Mouse (Mus musculus) cerebellum, adult 2 months (tissue): ENCODE results near the gene 2410004P03Rik. TPM values are rescaled to one million over a fixed set of nuclear protein-coding genes. Genes with fewer than 3 reads are reported as not detected.

Experiments used
- DNase-seq, 2 experiments: peaks; one replicate each; pipeline ENCODE4 v3.0.0; 2021
- H3K27ac ChIP-seq: fragments of 200-500 bp; 2 replicates; pipeline ENCODE4 v1.5.1; 2012; ENCODE audit warnings: low read length, control low read depth, inconsistent platforms; ENCODE audit not compliant: insufficient read depth
- H3K27me3 ChIP-seq: fragments of 200-500 bp; 2 replicates; pipeline ENCODE4 v1.6.1; 2012; ENCODE audit warnings: inconsistent platforms, mild to moderate bottlenecking, low read length, moderate library complexity; ENCODE audit not compliant: control insufficient read depth, insufficient read depth
- H3K4me1 ChIP-seq: fragments of 200-500 bp; 2 replicates; pipeline ENCODE4 v1.6.1; 2011; ENCODE audit warnings: low read length; ENCODE audit not compliant: control insufficient read depth, insufficient read depth
- H3K4me3 ChIP-seq: fragments of 200-500 bp; replicated peaks from 2 replicates; pipeline ENCODE3; 2011; ENCODE audit warnings: mild to moderate bottlenecking, low read depth, low read length, control low read depth; ENCODE audit not compliant: insufficient read depth
- CTCF ChIP-seq: fragments of 200-500 bp; IDR thresholded peaks from 2 replicates; pipeline ENCODE4 v1.5.1; 2011; ENCODE audit warnings: low read depth, mild to moderate bottlenecking, control low read depth, low read length, moderate library complexity, borderline replicate concordance; ENCODE audit not compliant: insufficient read depth
- POLR2A ChIP-seq: fragments of 200-500 bp; IDR thresholded peaks from 2 replicates; pipeline ENCODE4 v1.6.1; 2011; ENCODE audit warnings: low read length, control low read depth, borderline replicate concordance; ENCODE audit not compliant: insufficient read depth
- WGBS: fragments of 180-500 bp; shearing (Covaris S2); methylation state at CpG from one replicate; pipeline ENCODE4 v1.1.7; 2018; 5-methylcytosine and 5-hydroxymethylcytosine counted together
- polyA plus RNA-seq: library from polyadenylated mRNA; depleted of rRNA; stranded (reverse); fragments of >200 nt; gene quantifications from 2 replicates; pipeline ENCODE4 v1.2.3, GENCODE M21; 2012

2410004P03Rik gene
- polyA plus RNA-seq, 1 experiment = 0.90 TPM

DNA sequence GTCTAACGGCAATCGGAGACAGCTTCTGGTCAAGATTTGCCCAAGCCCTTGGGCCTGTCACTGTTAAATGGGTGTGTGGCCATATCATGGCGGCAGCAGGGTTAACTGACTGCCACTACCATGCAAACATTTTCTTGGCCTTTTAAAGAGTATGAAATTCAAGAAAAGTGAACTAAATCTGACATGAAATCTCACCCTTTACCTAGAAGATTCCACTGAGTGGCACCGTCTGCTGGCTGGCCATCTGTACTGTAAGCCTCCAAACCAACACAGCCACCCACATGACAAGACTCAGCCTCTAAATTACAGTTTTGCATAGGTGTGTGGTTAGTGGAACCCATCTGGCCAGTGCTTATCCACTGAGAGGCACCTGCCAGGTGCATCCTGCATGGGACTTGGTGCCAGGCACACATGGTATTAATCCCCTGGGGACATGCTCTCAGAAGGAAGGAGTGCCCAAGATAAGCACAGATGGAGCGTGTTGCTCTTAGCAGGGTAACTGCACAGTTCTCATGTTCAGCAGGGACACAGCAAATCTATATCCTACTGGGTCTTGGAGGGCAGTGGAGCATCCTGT lies 14.6 kb downstream of the 2410004P03Rik start:
- H3K4me1 ChIP-seq = no peaks in the 10 kb centered on the region; the same call in 1 of the 2 replicates
- 74% methylated on average over 5 of the region's 5 CpGs for whole genome bisulfite sequencing
- TF ChIP-seq POLR2A (no peak), CTCF (no peak)
- no peak overlapping the region for H3K27ac ChIP-seq
- DNase-seq = no peak
- H3K4me3 ChIP-seq = no peak overlapping the region
- H3K27me3 ChIP-seq = peaks cover 2% of the 10 kb centered on the region; the same call in 1 of the 2 replicates

DNA sequence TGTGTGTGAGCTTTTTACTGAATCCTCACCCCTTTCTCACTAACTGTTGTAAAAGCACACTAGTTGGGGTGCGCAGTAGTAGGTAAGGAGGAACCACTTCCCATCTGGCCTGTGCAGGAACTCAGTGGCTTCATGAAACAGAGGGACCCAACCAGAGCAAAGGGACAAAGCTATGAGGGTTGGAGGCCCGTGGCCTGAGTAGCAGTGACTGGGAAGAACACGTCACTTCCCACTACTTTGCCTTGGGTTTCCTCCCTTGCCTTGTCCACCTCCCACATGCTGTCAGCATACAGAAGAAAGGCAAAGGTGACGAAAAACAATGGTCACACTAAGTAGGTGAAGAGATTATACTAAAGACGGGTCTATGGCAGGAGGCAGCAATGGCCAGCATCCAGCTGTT lies 15.2 kb downstream of the 2410004P03Rik start:
- Histone ChIP-seq H3K4me1 (no peaks in the 10 kb centered on the region; the same call in 1 of the 2 replicates), H3K27me3 (peaks cover 2% of the 10 kb centered on the region; the same call in 1 of the 2 replicates), H3K27ac (no peak overlapping the region), H3K4me3 (no peak overlapping the region)
- WGBS = 88% methylated on average over 5 of the region's 5 CpGs
- no peak for DNase-seq
- no peak for TF ChIP-seq CTCF
- TF ChIP-seq POLR2A = no peak

DNA sequence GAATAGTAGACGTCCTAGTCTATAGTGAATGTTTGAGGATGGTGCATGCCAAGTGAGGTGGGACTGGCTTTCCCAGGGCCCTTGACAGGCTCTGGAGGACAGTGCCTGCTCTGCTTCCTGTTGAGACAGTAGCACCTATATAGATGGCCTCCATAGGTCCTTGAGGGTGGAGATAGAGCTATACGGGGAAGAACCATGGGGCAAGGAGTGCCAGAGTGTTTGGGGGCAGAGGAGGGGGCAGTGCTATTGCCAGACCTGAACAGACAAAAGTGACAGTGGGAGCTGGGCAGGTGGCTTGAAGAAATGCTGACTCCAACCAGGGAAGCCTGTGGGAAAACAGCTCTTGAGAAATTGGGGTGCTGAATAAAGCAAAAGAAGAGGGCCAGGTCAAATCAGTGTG lies 17.2 kb downstream of the 2410004P03Rik start:
- Histone ChIP-seq H3K4me3 (no peak overlapping the region), H3K27ac (no peak overlapping the region), H3K27me3 (no peaks in the 10 kb centered on the region), H3K4me1 (no peaks in the 10 kb centered on the region; the same call in 1 of the 2 replicates)
- no peak for DNase-seq
- TF ChIP-seq POLR2A = no peak
- no peak for TF ChIP-seq CTCF
- 82% methylated on average over 2 of the region's 2 CpGs for WGBS

DNA sequence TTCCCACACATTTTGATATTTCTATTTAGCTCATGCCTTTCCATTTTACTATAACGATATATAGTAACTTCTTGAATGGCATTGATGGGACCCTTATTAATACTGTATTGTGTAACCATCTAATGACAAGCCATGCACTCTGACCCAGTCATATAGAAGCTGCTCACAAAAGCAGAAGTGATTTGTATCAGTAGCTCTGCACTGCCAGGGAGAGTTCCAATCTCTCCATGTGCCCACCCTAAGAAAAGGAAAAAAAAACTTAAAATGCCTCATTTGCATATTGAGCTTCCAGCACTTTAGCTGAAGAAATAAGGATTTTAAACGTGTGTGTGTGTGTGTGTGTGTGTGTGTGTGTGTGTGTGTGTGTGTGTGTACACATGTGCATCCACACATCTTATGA lies 19.2 kb downstream of the 2410004P03Rik start:
- H3K4me3 ChIP-seq = no peak overlapping the region
- no peak for DNase-seq
- no peaks in the 10 kb centered on the region for H3K4me1 ChIP-seq
- 84% methylated on average over 2 of the region's 2 CpGs for WGBS
- TF ChIP-seq POLR2A = no peak
- TF ChIP-seq CTCF = no peak
- H3K27ac ChIP-seq = no peak overlapping the region
- H3K27me3 ChIP-seq = no peaks in the 10 kb centered on the region

DNA sequence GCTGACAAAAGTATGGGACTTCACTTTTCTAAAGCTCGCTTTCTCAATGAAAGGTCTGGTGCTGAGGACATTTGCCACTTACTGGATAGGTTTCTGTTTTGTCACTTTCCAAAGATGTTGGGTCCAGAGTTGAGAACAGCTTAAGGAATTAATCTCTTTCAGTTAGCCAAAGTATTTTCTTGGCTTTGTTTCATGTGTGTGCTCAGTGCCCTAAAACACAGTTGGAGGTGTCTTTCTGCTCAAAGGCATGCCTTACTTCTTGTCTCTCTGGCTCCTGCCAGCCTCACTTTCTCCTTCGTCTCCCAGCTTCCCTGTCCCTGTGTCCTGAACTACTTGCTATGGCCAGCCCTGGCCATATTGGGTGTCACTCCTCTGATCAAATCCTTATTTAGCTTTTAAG lies 20.2 kb downstream of the 2410004P03Rik start:
- TF ChIP-seq CTCF (no peak), POLR2A (no peak)
- Histone ChIP-seq H3K4me3 (no peak overlapping the region), H3K4me1 (no peaks in the 10 kb centered on the region), H3K27me3 (no peaks in the 10 kb centered on the region), H3K27ac (no peak overlapping the region)
- 69% methylated on average over 2 of the region's 2 CpGs for WGBS
- DNase-seq = no peak

DNA sequence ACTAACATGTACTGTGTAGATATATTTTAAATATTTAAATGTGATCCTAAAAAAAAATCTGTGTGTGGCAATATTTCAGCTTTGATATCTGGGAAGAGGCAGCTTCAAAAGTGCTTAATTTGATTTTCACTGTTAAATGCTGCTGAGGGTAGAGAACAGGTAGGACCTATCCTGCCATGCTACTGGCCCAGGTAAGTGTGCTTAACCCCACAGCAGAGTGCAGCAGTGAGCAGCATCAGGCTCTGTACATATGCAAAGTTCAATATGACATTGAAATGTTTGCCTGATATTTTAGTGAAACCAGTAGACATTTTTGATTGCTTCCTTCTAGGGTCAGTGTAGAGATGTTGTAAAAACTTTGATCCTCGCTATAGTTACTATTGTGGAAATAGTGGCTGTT lies 25.7 kb downstream of the 2410004P03Rik start:
- Histone ChIP-seq H3K4me1 (no peaks in the 10 kb centered on the region), H3K27ac (no peak overlapping the region), H3K27me3 (no peaks in the 10 kb centered on the region), H3K4me3 (no peak overlapping the region)
- DNase-seq = no peak
- WGBS = 100% methylated on average over 1 of the region's 1 CpGs
- TF ChIP-seq POLR2A (no peak), CTCF (no peak)

DNA sequence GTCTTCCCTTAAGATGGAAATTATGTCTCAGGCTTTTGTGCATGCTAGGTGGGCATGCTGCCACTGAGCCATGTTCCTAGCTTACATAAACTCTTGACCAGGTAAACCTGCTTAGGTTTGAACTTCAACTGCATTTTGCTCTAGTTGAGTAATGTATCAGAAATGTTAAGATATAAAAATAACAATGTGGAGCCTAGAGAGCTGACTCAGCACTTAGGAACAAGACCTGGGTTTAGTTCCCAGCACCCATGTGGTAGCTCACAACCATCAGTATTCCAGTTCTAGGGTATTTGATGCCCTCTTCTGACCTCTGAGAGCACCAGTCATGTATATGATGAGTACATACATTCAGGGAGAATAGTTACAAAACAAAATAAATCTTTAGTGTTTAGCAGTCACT lies 34.4 kb downstream of the 2410004P03Rik start:
- Histone ChIP-seq H3K4me1 (no peaks in the 10 kb centered on the region), H3K27me3 (no peaks in the 10 kb centered on the region), H3K27ac (no peak overlapping the region), H3K4me3 (no peak overlapping the region)
- DNase-seq = no peak
- TF ChIP-seq CTCF = no peak
- no peak for TF ChIP-seq POLR2A

DNA sequence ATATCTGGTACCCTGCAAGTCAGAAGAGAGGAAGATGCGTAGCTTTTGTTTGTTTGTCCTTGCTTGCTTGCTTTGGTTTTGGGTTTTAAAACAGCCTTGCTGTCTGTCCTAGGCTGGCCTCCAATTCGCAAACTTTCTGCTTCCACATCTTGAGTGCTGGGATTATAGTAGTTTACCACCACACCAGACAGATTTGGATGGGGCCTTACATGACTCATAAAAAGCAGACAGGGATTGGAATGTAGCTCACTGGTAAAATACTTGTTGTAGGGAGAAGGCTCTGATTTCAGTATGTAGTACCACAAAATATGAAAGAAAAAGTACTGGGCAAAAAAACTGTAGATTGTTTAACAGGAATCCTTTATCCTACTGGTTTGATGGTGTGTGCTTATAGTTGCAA lies 44.7 kb downstream of the 2410004P03Rik start:
- H3K4me3 ChIP-seq = no peak overlapping the region
- 97% methylated on average over 2 of the region's 2 CpGs for WGBS

More for the DNA sequence above, 44.7 kb downstream of the 2410004P03Rik start:
- Histone ChIP-seq H3K27ac (no peak overlapping the region), H3K4me1 (no peaks in the 10 kb centered on the region), H3K27me3 (no peaks in the 10 kb centered on the region)
- DNase-seq = no peak
- TF ChIP-seq CTCF = no peak
- no peak for TF ChIP-seq POLR2A
